9 mouse cellular contexts compared by ENCODE assay signal in genomic region chr10:100159843-100160531, GRCm38 (mm10).
DNase-seq lines count a peak whose midpoint lies in the region; ATAC-seq lines count a peak whose summit lies in the region.
"Had no signal": no experiment of that assay in that cellular context is flagged by ENCODE, and none has a peak within 500 bp of the region (broad histone marks: within the 10 kb centered on the region; RNA-seq: fewer than 3 reads in every experiment).

No protein-coding gene starts in this region.

- no peaks in the 10 kb centered on the region for H3K9me3 ChIP-seq in heart, embryonic 14.5 days (ENCODE audit: control insufficient read depth, low read length)
- H3K9me3 ChIP-seq in limb, embryonic 13.5 days = no peaks in the 10 kb centered on the region
- no peaks in the 10 kb centered on the region for H3K9me3 ChIP-seq in midbrain, embryonic 14.5 days (ENCODE audit: control insufficient read depth, low read length)

- 18% methylated on average over 14 of the region's 14 CpGs for WGBS in heart, embryonic 14.5 days
- 77% methylated on average over 14 of the region's 14 CpGs for WGBS in limb, embryonic 13.5 days
- WGBS in midbrain, embryonic 14.5 days = 76% methylated on average over 14 of the region's 14 CpGs

- intact Hi-C loops in left cerebral cortex, postnatal 25 days (cut with DNase I) = no loop called here

- no peaks in the 10 kb centered on the region for H3K27me3 ChIP-seq in heart, embryonic 14.5 days (ENCODE audit: control insufficient read depth, insufficient read depth, low read length)
- no peaks in the 10 kb centered on the region for H3K27me3 ChIP-seq in limb, embryonic 13.5 days
- H3K27me3 ChIP-seq in midbrain, embryonic 14.5 days (ENCODE audit: control insufficient read depth, insufficient read depth, low read length) = no peaks in the 10 kb centered on the region
- H3K27me3 ChIP-seq: Patski had no signal

- H3K4me2 ChIP-seq in heart, embryonic 14.5 days (ENCODE audit: low read length) = peak overlapping the region; percentile 62
- H3K4me2 ChIP-seq in limb, embryonic 13.5 days (replicated peaks) = no peak overlapping the region
- no peak overlapping the region for H3K4me2 ChIP-seq in midbrain, embryonic 14.5 days (ENCODE audit: low read length)

- peak overlapping the region; percentile 64 for H3K9ac ChIP-seq in heart, embryonic 14.5 days (ENCODE audit: low read length)
- H3K9ac ChIP-seq in limb, embryonic 13.5 days = no peak overlapping the region
- H3K9ac ChIP-seq in midbrain, embryonic 14.5 days (replicated peaks; ENCODE audit: low read length) = no peak overlapping the region

- H3K36me3 ChIP-seq in heart, embryonic 14.5 days (ENCODE audit: control insufficient read depth, insufficient read depth, low read length) = no peaks in the 10 kb centered on the region
- no peaks in the 10 kb centered on the region for H3K36me3 ChIP-seq in limb, embryonic 13.5 days
- H3K36me3 ChIP-seq in midbrain, embryonic 14.5 days (ENCODE audit: control insufficient read depth, insufficient read depth, low read length) = no peaks in the 10 kb centered on the region

- ATAC-seq in heart, embryonic 14.5 days (ENCODE audit: insufficient number of reproducible peaks, insufficient read depth, low FRiP score, low read depth) = 0 out of 2 replicates have a peak, but pooled peaks have one; percentile 64
- ATAC-seq in limb, embryonic 13.5 days (ENCODE audit: low FRiP score, low read depth) = no peak
- peak; percentile 89 for ATAC-seq in megakaryocyte progenitor cell, adult 5-6 weeks (replicated peaks; ENCODE audit: poor library complexity)
- no peak for ATAC-seq in midbrain, embryonic 14.5 days (ENCODE audit: low FRiP score, low TSS enrichment)
- ATAC-seq: Patski had no signal

- peak; percentile 9 to 14 for DNase-seq in left cerebral cortex, postnatal 25 days (ENCODE audit: low spot score in 2 of 2)
- no peak for DNase-seq in left cerebral cortex, adult 18-20 months (ENCODE audit: low spot score in 2 of 2)
- DNase-seq in midbrain, embryonic 14.5 days = no peak
- no peak for DNase-seq in cerebellum, adult 18-20 months
- DNase-seq in neural tube, embryonic 10.5 days (ENCODE audit: extremely low spot score, low spot score) = no peak

- peaks cover 8 to 9% of the 10 kb centered on the region in 2 experiments; a peak in 3 of 4 replicates for H3K4me1 ChIP-seq in heart, embryonic 14.5 days (ENCODE audit: control insufficient read depth in 2 of 2, insufficient read depth in 2 of 2, low read length in 2 of 2)
- peaks cover 16% of the 10 kb centered on the region for H3K4me1 ChIP-seq in limb, embryonic 13.5 days
- H3K4me1 ChIP-seq in midbrain, embryonic 14.5 days (ENCODE audit: control insufficient read depth, insufficient read depth, low read length) = no peaks in the 10 kb centered on the region

- peak overlapping the region; percentile 79 to 85 for H3K27ac ChIP-seq in heart, embryonic 14.5 days (replicated peaks in 1 of 2; ENCODE audit: control insufficient read depth in 1 of 2, insufficient read depth in 1 of 2, low read depth in 2 of 2, low read length in 2 of 2)
- 0 out of 2 replicates have a peak overlapping the region, but pooled peaks have one; percentile 10 for H3K27ac ChIP-seq in limb, embryonic 13.5 days
- no peak overlapping the region for H3K27ac ChIP-seq in midbrain, embryonic 14.5 days (replicated peaks; ENCODE audit: low read depth, low read length)

- H3K4me3 ChIP-seq in heart, embryonic 14.5 days (ENCODE audit: control insufficient read depth in 1 of 2, insufficient read depth in 1 of 2, low read depth in 1 of 2, low read length in 2 of 2) = peak overlapping the region; percentile 13 to 14; a peak in 1 of 4 replicates
- H3K4me3 ChIP-seq in limb, embryonic 13.5 days = no peak overlapping the region
- no peak overlapping the region for H3K4me3 ChIP-seq in midbrain, embryonic 14.5 days (replicated peaks; ENCODE audit: low read depth, low read length)

Comparison
In these comparisons a context has a peak if more than half of its experiments do, and no peak if none do; other contexts are left out.
1. DNase-seq: peak in left cerebral cortex, postnatal 25 days (2 of 2); none in left cerebral cortex, adult 18-20 months (0 of 2), midbrain, embryonic 14.5 days (single experiment), cerebellum, adult 18-20 months (0 of 2) and neural tube, embryonic 10.5 days (single experiment).
2. ATAC-seq: peak in heart, embryonic 14.5 days (single experiment) and megakaryocyte progenitor cell, adult 5-6 weeks (single experiment); none in limb, embryonic 13.5 days (single experiment) and midbrain, embryonic 14.5 days (single experiment).
3. H3K4me3 ChIP-seq: peak in heart, embryonic 14.5 days (2 of 2); none in limb, embryonic 13.5 days (single experiment) and midbrain, embryonic 14.5 days (single experiment).